Mouse (Mus musculus) ES-E14 (cell line): ENCODE measurements around the gene Htr6.

Source experiments
- CHD2 ChIP-seq: IDR thresholded peaks from 2 replicates; pipeline ENCODE4 v1.6.1; 2014; ENCODE audit warnings: mild to moderate bottlenecking, low read depth, low read length, inconsistent platforms
- HCFC1 ChIP-seq: IDR thresholded peaks from 2 replicates; pipeline ENCODE4 v1.6.1; 2012; ENCODE audit warnings: low read length, inconsistent platforms, borderline replicate concordance; ENCODE audit not compliant: insufficient read depth
- MAFK ChIP-seq: IDR thresholded peaks from 2 replicates; pipeline ENCODE4 v1.6.1; 2014; ENCODE audit warnings: mild to moderate bottlenecking, low read depth, low read length, inconsistent platforms; ENCODE audit not compliant: insufficient read depth
- ZC3H11A ChIP-seq: IDR thresholded peaks from 2 replicates; pipeline ENCODE4 v1.6.1; 2012; ENCODE audit warnings: low read depth, mild to moderate bottlenecking, inconsistent platforms, low read length, borderline replicate concordance
- ZNF384 ChIP-seq: IDR thresholded peaks from 2 replicates; pipeline ENCODE4 v1.6.1; 2012; ENCODE audit warnings: low read depth, low read length, inconsistent platforms

DNA sequence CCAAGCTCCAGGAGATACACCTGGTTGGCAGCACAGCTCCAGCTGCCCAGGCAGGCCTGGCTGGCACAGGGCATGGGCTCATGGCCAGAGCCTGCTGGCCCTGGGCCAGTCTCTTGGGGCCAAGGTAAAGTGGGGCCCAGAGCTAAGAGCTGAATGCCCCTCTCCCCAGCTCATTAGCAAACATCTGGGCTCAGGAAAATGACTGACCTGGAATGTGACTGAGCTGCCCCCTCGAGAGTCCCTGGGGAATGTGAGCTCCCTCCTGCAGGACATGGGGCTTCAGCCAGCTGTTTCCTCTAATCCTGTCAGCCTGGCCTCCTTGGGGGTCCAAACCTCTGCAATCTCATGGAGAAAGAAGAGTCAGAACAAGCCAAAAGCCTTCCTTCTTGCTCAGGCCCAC is 20.0 kb upstream of the Htr6 start:
- TF ChIP-seq CHD2: no peak
- TF ChIP-seq ZC3H11A: no peak
- TF ChIP-seq HCFC1: no peak
- TF ChIP-seq MAFK: no peak
- no peak for TF ChIP-seq ZNF384
